Mouse (Mus musculus) forebrain, embryonic 12.5 days (tissue): ENCODE measurements around the gene Mroh7. TPM values are rescaled to one million over a fixed set of nuclear protein-coding genes. Genes with fewer than 3 reads are reported as not detected.
A peak's percentile ranks its signal among the peaks of the same experiment; 100 is the strongest.
"Not testable (repeated sequence)": the region's sequence is repeated elsewhere in the genome, so short reads cannot be mapped to it uniquely, and the experiment has no call there.

ENCODE experiments used
- ATAC-seq: fragments of 200-750 bp; cut with Nextera tagmentation; 2 replicates; pipeline ENCODE4 v1.8.0; 2017; ENCODE audit warnings: moderate TSS enrichment; ENCODE audit not compliant: low FRiP score
- H3K27ac ChIP-seq: fragments of 300-500 bp; sonication (generic); 2 replicates; pipeline ENCODE4 v1.5.1; 2016; ENCODE audit warnings: mild to moderate bottlenecking
- H3K27me3 ChIP-seq: fragments of 300-500 bp; sonication (generic); 2 replicates; pipeline ENCODE4 v1.6.1; 2016; ENCODE audit warnings: mild to moderate bottlenecking
- H3K36me3 ChIP-seq: fragments of 300-500 bp; sonication (generic); replicated peaks from 2 replicates; pipeline ENCODE4 v1.6.1; 2016; ENCODE audit warnings: mild to moderate bottlenecking
- H3K4me1 ChIP-seq: fragments of 300-500 bp; sonication (generic); 2 replicates; pipeline ENCODE4 v1.6.1; 2016
- H3K4me2 ChIP-seq: fragments of 300-500 bp; sonication (generic); 2 replicates; pipeline ENCODE4 v1.6.1; 2016; ENCODE audit warnings: mild to moderate bottlenecking, moderate library complexity
- H3K4me3 ChIP-seq: fragments of 300-500 bp; sonication (generic); replicated peaks from 2 replicates; pipeline ENCODE4 v1.5.1; 2016; ENCODE audit warnings: mild to moderate bottlenecking
- H3K9ac ChIP-seq: fragments of 300-500 bp; sonication (generic); 2 replicates; pipeline ENCODE4 v1.6.1; 2016; ENCODE audit warnings: mild to moderate bottlenecking
- H3K9me3 ChIP-seq: fragments of 300-500 bp; sonication (generic); 2 replicates; pipeline ENCODE4 v1.6.1; 2016
- WGBS: fragments of 180-500 bp; shearing (Covaris S2); methylation state at CpG from one replicate; pipeline ENCODE4 v1.1.7; 2016; 5-methylcytosine and 5-hydroxymethylcytosine counted together
- polyA plus RNA-seq: library from polyadenylated mRNA; unstranded; fragments of >200 nt; fragmentation: Nextera tagmentation; extraction: Ambion mirVana; gene quantifications from 2 replicates; pipeline ENCODE4 v1.2.1, GENCODE M21; 2016

The Mroh7 gene
- polyA plus RNA-seq = 0.14 and 0.28 TPM in 2 replicates

DNA sequence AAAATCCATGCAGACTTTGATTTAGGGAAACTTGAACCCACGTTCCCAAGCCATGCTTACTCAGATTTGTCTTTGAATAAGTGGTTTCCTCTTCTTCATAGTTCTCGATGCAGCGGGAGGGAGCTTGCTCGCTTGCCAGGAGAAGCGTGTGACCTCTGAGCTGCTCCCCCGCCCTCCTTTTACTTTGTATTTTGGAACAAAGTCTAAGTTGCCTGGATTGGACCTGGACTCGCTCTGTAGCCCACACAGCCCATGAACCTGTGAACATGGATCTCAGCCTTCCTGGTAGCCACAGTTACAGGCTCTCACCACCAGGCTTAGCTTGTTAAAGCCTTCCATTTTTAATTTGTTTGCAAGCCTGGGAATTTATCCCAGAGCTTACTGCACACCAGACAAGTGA lies at the start of gene Mroh7:
Gene Mroh7 (minus strand): TSS at position 112 of the 400 bp plus-strand sequence.
- no peak within 1 kb of the TSS for H3K4me3 ChIP-seq
- H3K4me1 ChIP-seq = no peaks in the 10 kb centered on the region
- H3K4me2 ChIP-seq = no peak within 1 kb of the TSS
- no peaks in the 10 kb centered on the region for H3K36me3 ChIP-seq
- H3K27me3 ChIP-seq = no peaks in the 10 kb centered on the region
- WGBS = 81% methylated on average over 7 of the region's 7 CpGs
- H3K9me3 ChIP-seq = no peaks in the 10 kb centered on the region
- ATAC-seq = no peak
- no peak within 1 kb of the TSS for H3K27ac ChIP-seq
- no peak within 1 kb of the TSS for H3K9ac ChIP-seq

DNA sequence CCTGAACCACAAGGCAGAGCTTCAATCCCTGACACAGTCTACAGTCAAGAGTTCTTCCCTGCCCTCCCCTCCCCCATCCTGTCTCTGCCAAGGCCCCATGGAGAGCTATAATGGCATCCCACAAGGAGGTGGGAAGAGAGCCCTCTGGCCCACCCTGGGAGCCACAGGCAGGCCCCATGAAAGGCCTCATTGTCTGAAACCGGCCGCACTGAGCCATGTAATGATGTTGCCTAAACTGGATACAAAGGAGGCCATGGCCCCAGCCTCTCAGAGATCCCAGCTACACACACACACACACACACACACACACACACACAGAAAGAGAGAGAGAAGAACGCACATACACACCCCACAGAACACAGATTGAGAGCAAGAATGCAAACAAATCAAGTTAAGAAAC lies 49.3 kb upstream of the Mroh7 start:
- Histone ChIP-seq H3K4me1 (peaks cover 55% of the 10 kb centered on the region), H3K27me3 (peaks cover 4% of the 10 kb centered on the region; the same call in 1 of the 2 replicates), H3K4me3 (no peak overlapping the region), H3K9ac (no peak overlapping the region), H3K36me3 (no peaks in the 10 kb centered on the region), H3K4me2 (no peak overlapping the region), H3K27ac (0 out of 2 replicates have a peak overlapping the region, but pooled peaks have one; percentile 21), H3K9me3 (no peaks in the 10 kb centered on the region)
- WGBS = 0% methylated on average over 3 of the region's 3 CpGs
- peak; percentile 80 for ATAC-seq

DNA sequence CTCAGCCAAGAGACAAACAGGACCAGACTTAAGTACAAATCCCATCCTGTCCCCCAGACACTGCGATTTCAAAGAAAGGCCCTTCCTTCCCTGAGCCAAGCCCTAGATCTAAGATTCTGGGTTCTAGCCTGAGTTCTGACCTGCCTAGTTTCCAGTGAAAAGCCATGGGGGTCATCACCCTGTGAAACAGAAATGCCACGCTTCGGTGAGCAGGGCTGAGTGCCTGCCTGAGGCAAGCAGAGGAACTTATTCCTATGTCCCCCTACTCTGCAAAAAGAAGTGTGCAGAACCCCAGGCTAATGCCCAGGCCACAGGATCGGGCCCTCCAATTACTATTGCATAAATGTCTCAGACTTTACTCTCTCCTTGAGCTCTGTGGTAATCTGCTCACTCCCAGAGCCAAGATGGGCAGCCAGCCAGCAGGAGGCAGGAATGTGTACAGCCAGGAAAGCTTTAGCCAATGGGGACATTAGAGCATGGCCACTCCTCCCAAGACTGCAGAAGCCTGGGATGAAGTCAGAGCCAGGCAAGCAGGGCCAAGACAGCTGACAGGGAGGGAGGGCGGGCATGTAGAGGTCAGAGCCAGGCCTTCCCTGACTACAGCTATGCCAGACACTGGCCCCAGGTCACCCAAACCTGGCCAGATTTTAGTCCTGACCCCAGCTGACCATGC lies 47.5 kb upstream of the Mroh7 start:
- no peak overlapping the region; the same call in 1 of the 2 replicates for H3K4me2 ChIP-seq
- no peaks in the 10 kb centered on the region for H3K9me3 ChIP-seq
- peaks cover 4% of the 10 kb centered on the region; the same call in 1 of the 2 replicates for H3K27me3 ChIP-seq
- 43% methylated on average over 5 of the region's 5 CpGs for WGBS
- 0 out of 2 replicates have a peak overlapping the region, but pooled peaks have one; percentile 6 for H3K27ac ChIP-seq
- ATAC-seq = peak; percentile 67; the same call in 1 of the 2 replicates
- H3K36me3 ChIP-seq = no peaks in the 10 kb centered on the region
- no peak overlapping the region for H3K4me3 ChIP-seq
- H3K4me1 ChIP-seq = peaks cover 55% of the 10 kb centered on the region
- no peak overlapping the region for H3K9ac ChIP-seq

DNA sequence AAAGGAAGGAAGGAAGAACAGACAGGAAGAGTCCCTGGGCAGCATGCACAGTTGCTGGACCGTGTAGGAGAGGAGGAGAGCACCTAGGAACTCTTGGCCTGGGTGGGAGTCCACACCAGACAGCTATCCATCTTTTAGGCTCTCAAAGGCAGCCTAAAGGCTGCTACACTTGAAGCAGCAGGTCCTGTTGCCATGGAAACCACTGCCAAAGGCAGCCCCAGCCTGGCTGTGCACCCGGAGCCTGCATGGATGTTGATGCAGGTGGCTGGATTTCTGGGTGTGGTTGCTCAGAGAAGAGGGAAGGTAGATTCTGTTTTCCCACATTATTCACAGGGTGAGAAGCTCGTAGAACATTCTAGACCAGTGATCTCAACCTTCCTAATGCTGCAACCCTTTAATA lies 46.3 kb upstream of the Mroh7 start:
- H3K9ac ChIP-seq = no peak overlapping the region
- H3K4me1 ChIP-seq = peaks cover 55% of the 10 kb centered on the region
- no peaks in the 10 kb centered on the region for H3K36me3 ChIP-seq
- no peak overlapping the region for H3K27ac ChIP-seq
- H3K27me3 ChIP-seq = peaks cover 4% of the 10 kb centered on the region; the same call in 1 of the 2 replicates
- H3K9me3 ChIP-seq = no peaks in the 10 kb centered on the region
- H3K4me2 ChIP-seq = no peak overlapping the region
- 33% methylated on average over 3 of the region's 3 CpGs for WGBS
- 0 out of 2 replicates have a peak, but pooled peaks have one; percentile 60 for ATAC-seq
- no peak overlapping the region for H3K4me3 ChIP-seq

DNA sequence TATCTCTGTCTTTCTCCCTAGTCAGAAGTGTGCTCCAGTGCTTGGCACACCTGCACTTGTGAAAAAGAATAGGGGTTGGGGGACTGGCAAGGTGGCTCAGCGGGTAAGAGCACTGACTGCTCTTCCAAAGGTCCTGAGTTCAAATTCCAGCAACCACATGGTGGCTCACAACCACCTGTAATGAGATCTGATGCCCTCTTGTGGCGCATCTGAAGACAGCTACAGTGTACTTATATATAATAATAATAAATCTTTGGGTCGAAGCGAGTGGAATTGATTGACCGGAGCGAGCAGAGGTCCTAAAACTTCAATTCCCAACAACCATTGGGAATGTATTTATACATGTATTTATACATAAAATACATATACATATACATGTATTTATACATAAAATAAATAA lies 45.0 kb upstream of the Mroh7 start:
- H3K27ac ChIP-seq, H3K36me3 ChIP-seq, ATAC-seq, H3K4me3 ChIP-seq, H3K9me3 ChIP-seq, H3K9ac ChIP-seq, H3K4me2 ChIP-seq, H3K27me3 ChIP-seq: not testable (repeated sequence)
- WGBS = 88% methylated on average over 6 of the region's 6 CpGs
- H3K4me1 ChIP-seq = peaks cover 47% of the 10 kb centered on the region

DNA sequence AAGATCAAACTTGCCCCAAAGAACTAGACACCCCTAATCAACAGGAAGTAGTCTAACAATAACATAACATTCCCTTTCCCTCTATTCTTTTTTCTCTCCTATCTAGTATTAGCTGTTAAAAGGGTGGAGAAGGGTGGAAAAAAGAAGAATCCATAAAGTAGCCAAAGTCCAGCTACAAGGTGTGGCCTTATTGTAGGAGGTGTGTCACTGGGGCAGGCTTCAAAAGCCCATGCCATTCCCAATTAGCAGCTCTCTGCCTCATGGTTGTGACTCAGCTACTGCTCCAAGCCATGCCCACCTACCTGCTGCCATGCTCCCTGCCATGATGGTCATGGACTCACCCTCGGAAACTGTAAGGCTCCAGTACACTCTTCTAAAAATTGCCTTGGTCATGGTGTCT lies 41.8 kb upstream of the Mroh7 start:
- Histone ChIP-seq H3K4me1 (peaks cover 15% of the 10 kb centered on the region), H3K36me3 (no peaks in the 10 kb centered on the region), H3K27ac (no peak overlapping the region), H3K9me3 (no peaks in the 10 kb centered on the region), H3K4me3 (no peak overlapping the region), H3K4me2 (no peak overlapping the region), H3K9ac (no peak overlapping the region), H3K27me3 (no peaks in the 10 kb centered on the region; the same call in 1 of the 2 replicates)
- 94% methylated on average over 1 of the region's 1 CpGs for WGBS
- ATAC-seq = no peak

DNA sequence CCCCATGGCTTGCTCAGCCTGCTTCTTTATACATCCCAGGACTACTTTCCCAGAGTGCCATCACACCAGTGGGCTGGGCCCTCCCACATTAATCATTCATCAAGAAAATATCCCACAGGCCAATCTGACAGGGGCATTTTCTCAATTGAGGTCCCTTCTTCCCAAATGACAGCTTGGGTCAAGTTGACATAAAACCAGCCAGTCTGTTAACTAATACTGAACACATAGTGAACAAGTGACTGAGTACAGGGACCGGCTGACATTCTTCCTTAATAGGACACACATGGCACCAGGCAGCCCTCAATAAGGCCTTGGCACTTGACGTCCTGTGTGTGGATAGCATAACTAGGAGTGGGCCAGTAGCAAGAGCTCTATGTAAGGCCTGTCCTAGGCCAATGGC lies 38.6 kb upstream of the Mroh7 start:
- no peak for ATAC-seq
- Histone ChIP-seq H3K27ac (no peak overlapping the region), H3K36me3 (no peaks in the 10 kb centered on the region), H3K4me1 (no peaks in the 10 kb centered on the region), H3K9ac (no peak overlapping the region), H3K9me3 (no peaks in the 10 kb centered on the region), H3K27me3 (no peaks in the 10 kb centered on the region), H3K4me3 (no peak overlapping the region), H3K4me2 (no peak overlapping the region)
- 67% methylated on average over 2 of the region's 2 CpGs for WGBS

DNA sequence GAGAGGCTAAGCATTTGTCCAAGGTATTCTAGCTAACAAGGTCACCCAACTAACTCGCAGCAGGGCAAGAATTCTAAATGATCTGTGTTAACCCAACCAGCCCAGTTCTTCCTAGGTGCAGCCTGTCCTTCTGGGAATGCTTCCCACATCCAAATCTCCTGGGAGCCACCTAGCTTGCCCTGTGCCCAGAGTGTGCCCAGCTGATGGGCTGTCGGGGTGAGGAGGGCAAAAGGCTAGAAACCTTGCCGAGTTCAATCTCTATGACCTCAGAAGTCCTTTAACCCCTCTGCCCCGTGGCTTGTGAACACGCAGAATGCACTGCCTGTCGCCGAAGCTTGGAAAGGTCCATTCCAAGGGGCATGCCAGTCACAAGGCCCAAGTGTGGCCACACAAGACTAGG lies 33.4 kb upstream of the Mroh7 start:
- Histone ChIP-seq H3K4me1 (peaks cover 10% of the 10 kb centered on the region), H3K9me3 (no peaks in the 10 kb centered on the region), H3K27me3 (0 out of 2 replicates have a peak, but pooled peaks cover 3% of the 10 kb centered on the region), H3K36me3 (no peaks in the 10 kb centered on the region), H3K9ac (no peak overlapping the region), H3K4me2 (no peak overlapping the region), H3K27ac (no peak overlapping the region), H3K4me3 (no peak overlapping the region)
- ATAC-seq = no peak
- WGBS = 69% methylated on average over 7 of the region's 7 CpGs

DNA sequence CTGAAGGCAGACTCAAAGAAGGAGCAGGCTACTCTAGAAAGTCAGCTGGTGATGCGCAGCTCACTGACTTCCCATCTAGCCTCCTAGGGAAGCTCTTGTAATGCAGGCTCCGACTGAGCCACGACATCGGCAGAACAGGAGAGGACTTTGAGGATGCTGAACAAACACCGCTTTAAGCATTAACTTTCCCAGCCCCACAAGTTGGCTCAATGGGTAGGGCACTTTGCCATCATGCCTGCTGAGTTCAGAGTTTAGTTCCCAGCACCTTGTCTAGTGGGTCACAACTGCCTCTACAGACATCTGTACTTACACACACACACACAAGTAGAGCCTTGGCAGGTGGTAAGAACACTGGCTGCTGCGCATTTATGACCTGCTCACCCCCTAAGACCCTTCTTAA lies 21.0 kb upstream of the Mroh7 start:
- H3K36me3 ChIP-seq = no peaks in the 10 kb centered on the region
- H3K27me3 ChIP-seq = no peaks in the 10 kb centered on the region
- H3K4me2 ChIP-seq = no peak overlapping the region
- 93% methylated on average over 6 of the region's 6 CpGs for WGBS
- peaks cover 18% of the 10 kb centered on the region for H3K4me1 ChIP-seq
- H3K9ac ChIP-seq = no peak overlapping the region
- ATAC-seq = no peak
- no peak overlapping the region for H3K4me3 ChIP-seq
- H3K27ac ChIP-seq = no peak overlapping the region
- H3K9me3 ChIP-seq = no peaks in the 10 kb centered on the region

DNA sequence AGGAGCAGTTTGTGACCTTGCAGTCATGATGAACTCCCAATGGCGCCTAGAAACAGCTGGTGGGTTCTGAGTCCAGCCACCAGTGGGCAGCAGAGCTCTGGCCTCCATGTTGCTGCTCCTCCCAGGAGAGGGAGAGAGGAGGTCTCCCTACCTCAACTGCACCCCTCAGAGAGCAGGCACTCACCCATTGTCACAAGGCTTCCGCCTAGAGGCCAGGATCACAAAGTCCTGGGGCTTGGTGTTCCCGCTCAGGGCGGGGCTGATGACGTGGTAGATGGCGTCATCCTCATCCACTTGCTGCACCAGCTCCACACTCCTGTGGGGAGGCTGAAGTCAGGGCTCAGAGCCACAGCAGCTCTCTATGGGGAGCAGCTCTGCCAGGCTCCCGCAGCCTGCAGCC lies 19.0 kb upstream of the Mroh7 start:
- Histone ChIP-seq H3K9me3 (no peaks in the 10 kb centered on the region), H3K36me3 (no peaks in the 10 kb centered on the region), H3K27me3 (no peaks in the 10 kb centered on the region), H3K9ac (no peak overlapping the region), H3K4me1 (peaks cover 18% of the 10 kb centered on the region), H3K4me2 (peak overlapping the region; percentile 26), H3K4me3 (peak overlapping the region; percentile 18; the same call in 1 of the 2 replicates), H3K27ac (no peak overlapping the region)
- peak; percentile 91 for ATAC-seq
- 2% methylated on average over 7 of the region's 7 CpGs for WGBS

DNA sequence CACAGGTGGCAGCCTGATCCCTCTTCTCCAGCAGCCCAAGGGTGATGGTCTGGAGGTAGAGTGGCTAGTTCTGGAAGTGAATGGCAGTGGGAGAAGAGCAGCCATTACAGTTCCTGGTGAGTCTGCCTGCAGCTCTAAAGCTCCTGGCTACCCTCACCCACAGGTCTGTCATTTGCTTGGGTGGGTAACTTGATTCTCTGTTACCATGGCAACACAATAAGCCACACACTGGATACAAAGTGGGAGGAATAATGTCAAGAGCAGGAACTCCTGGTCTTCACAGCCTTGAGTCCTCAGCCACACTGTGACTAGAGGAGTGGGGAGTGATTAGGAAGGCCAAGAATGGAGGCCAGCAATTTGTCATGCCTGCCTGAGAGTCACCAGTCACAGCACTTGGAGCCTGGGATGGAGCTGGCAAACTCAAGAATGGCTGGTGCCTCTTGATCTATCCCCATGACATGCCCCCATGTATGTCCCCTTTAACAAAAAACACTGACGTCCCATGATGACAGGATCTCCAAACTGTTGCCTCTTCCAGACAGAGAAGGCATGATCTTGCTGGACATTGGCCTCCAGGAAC lies 16.4 kb upstream of the Mroh7 start:
- peak; percentile 22; the same call in 1 of the 2 replicates for ATAC-seq
- H3K36me3 ChIP-seq = no peaks in the 10 kb centered on the region
- no peak overlapping the region for H3K4me2 ChIP-seq
- no peak overlapping the region for H3K9ac ChIP-seq
- WGBS = 81% methylated on average over 1 of the region's 1 CpGs
- no peaks in the 10 kb centered on the region for H3K9me3 ChIP-seq
- H3K4me3 ChIP-seq = no peak overlapping the region
- H3K27ac ChIP-seq = no peak overlapping the region
- H3K4me1 ChIP-seq = peaks cover 18% of the 10 kb centered on the region
- H3K27me3 ChIP-seq = 0 out of 2 replicates have a peak, but pooled peaks cover 4% of the 10 kb centered on the region

DNA sequence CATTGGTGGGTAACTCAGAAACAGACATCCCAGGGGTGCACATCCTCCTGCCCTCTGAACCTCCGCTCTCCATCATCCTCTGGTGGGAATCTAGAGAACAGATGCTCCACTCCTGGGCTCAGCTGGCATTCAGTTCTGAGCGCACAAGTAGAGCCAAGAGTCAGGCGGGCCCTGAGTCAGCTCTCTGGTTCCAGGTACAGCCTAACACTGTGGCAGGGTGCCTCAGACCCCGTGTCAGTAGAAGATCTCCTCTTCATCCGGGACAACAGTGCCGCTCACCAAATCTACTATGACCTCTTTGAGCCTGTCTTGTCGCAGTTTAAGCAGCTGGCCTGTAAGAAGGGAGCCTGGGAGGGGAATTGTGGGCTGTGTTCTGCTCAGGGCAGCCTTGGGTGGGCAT lies 15.1 kb upstream of the Mroh7 start:
- H3K9me3 ChIP-seq = no peaks in the 10 kb centered on the region
- no peak overlapping the region for H3K27ac ChIP-seq
- 0 out of 2 replicates have a peak, but pooled peaks cover 4% of the 10 kb centered on the region for H3K27me3 ChIP-seq
- 85% methylated on average over 7 of the region's 7 CpGs for WGBS
- peaks cover 18% of the 10 kb centered on the region for H3K4me1 ChIP-seq
- H3K36me3 ChIP-seq = no peaks in the 10 kb centered on the region
- ATAC-seq = no peak
- H3K4me3 ChIP-seq = no peak overlapping the region
- H3K4me2 ChIP-seq = no peak overlapping the region
- H3K9ac ChIP-seq = no peak overlapping the region

DNA sequence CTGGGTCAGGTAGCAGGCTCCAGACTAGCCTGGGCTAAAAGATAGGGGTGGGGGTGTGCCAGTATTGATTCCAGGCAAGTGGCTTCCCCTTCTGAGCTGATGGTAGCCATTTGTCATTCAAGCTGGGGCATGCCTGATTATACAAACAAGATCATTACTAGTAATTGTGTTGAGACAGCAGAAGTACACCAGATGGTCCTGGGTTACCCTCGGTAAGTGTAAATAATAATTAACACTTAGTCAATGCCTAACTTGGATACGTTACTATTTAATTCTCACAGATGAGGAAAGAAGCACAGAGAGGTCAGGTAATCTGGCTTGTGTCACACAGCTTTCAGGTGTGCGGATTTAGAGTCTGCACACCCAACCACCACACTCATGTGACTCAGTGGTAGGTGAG lies 7.2 kb upstream of the Mroh7 start:
- Histone ChIP-seq H3K9me3 (no peaks in the 10 kb centered on the region), H3K4me2 (no peak overlapping the region), H3K9ac (no peak overlapping the region), H3K27ac (no peak overlapping the region), H3K4me3 (no peak overlapping the region), H3K4me1 (no peaks in the 10 kb centered on the region), H3K27me3 (0 out of 2 replicates have a peak, but pooled peaks cover 3% of the 10 kb centered on the region), H3K36me3 (no peaks in the 10 kb centered on the region)
- ATAC-seq = no peak
- 68% methylated on average over 3 of the region's 3 CpGs for WGBS
